Mouse (Mus musculus) kidney, adult 2 months (tissue): ENCODE data around the gene Lbp.

Source experiments
- CTCF ChIP-seq: fragments of 200-500 bp; conservative IDR thresholded peaks from 2 replicates; pipeline ENCODE4 v1.5.1; 2011; ENCODE audit warnings: low read depth, mild to moderate bottlenecking, control low read depth, low read length, moderate library complexity, mixed read lengths; ENCODE audit not compliant: insufficient read depth, insufficient read length
- POLR2A ChIP-seq: fragments of 200-500 bp; IDR thresholded peaks from one replicate; pipeline ENCODE4 v1.6.1; 2011; ENCODE audit warnings: low read depth, low read length, control low read depth

GRCm38 (mm10) chr2:158308276-158308675 is 2.0 kb downstream of the Lbp start:
- TF ChIP-seq POLR2A = no peak
- no peak for TF ChIP-seq CTCF
